ENCODE assay signal across 8 mouse cellular contexts in genomic region chr6:30210788-30211187, GRCm38 (mm10).
A peak's percentile ranks its signal among the peaks of the same experiment; 100 is the strongest.
DNase-seq lines count a peak whose midpoint lies in the region; ATAC-seq and TF ChIP-seq lines count a peak whose summit lies in the region.

No protein-coding gene starts in this region.

- H3K27ac ChIP-seq in kidney, postnatal 0 days, result no peak overlapping the region
- no peak overlapping the region for H3K27ac ChIP-seq in liver, embryonic 11.5 days (ENCODE audit: low read depth, low read length)
- H3K27ac ChIP-seq in neural tube, embryonic 11.5 days (ENCODE audit: low read depth, low read length), result no peak overlapping the region

- peak; percentile 63 for DNase-seq in CD4-positive helper T cell, adult 2 months (ENCODE audit: low read depth, low spot score)
- peak; percentile 67 to 68 for DNase-seq in adrenal gland, adult 18-20 months (ENCODE audit: low spot score in 2 of 2)
- DNase-seq in embryo, embryonic 10 days (ENCODE audit: low spot score), result peak; percentile 91
- peak; percentile 89 for DNase-seq in kidney, postnatal 0 days (ENCODE audit: low spot score)
- DNase-seq in liver, embryonic 11.5 days (ENCODE audit: low spot score), result peak; percentile 58
- DNase-seq in neural tube, embryonic 11.5 days (ENCODE audit: low spot score), result peak; percentile 81
- DNase-seq in testis, postnatal 10 days (ENCODE audit: low spot score), result peak; percentile 89

- no peaks in the 10 kb centered on the region for H3K9me3 ChIP-seq in kidney, postnatal 0 days (replicated peaks; ENCODE audit: low read length)
- no peaks in the 10 kb centered on the region for H3K9me3 ChIP-seq in liver, embryonic 11.5 days (ENCODE audit: control insufficient read depth, low read length)
- no peaks in the 10 kb centered on the region for H3K9me3 ChIP-seq in neural tube, embryonic 11.5 days (ENCODE audit: control insufficient read depth, low read length)

- TF ChIP-seq CTCF in kidney, postnatal 0 days (IDR thresholded peaks at IDR 0.05; ENCODE audit: low read depth), result peak; percentile 94

- no peak overlapping the region for H3K4me2 ChIP-seq in kidney, postnatal 0 days (ENCODE audit: low read length)
- no peak overlapping the region for H3K4me2 ChIP-seq in liver, embryonic 11.5 days
- H3K4me2 ChIP-seq in neural tube, embryonic 11.5 days (ENCODE audit: low read depth), result no peak overlapping the region

- H3K9ac ChIP-seq in kidney, postnatal 0 days (ENCODE audit: low read depth, low read length), result no peak overlapping the region
- H3K9ac ChIP-seq in liver, embryonic 11.5 days (ENCODE audit: low read depth, low read length), result no peak overlapping the region
- H3K9ac ChIP-seq in neural tube, embryonic 11.5 days (ENCODE audit: low read length), result no peak overlapping the region

- no peak overlapping the region for H3K4me3 ChIP-seq in kidney, postnatal 0 days (replicated peaks; ENCODE audit: low read depth, low read length)
- no peak overlapping the region for H3K4me3 ChIP-seq in liver, embryonic 11.5 days (ENCODE audit: low read depth, low read length)
- no peak overlapping the region for H3K4me3 ChIP-seq in neural tube, embryonic 11.5 days (ENCODE audit: low read depth, low read length)

- WGBS in kidney, postnatal 0 days, result 28% methylated on average over 5 of the region's 5 CpGs
- WGBS in liver, embryonic 11.5 days, result 35% methylated on average over 5 of the region's 5 CpGs
- WGBS in neural tube, embryonic 11.5 days, result 33% methylated on average over 5 of the region's 5 CpGs

- H3K36me3 ChIP-seq in kidney, postnatal 0 days (ENCODE audit: insufficient read depth, low read length), result 0 out of 2 replicates have a peak, but pooled peaks cover 13% of the 10 kb centered on the region
- H3K36me3 ChIP-seq in liver, embryonic 11.5 days (ENCODE audit: control insufficient read depth, insufficient read depth, low read length), result no peaks in the 10 kb centered on the region; the same call in 1 of the 2 replicates
- H3K36me3 ChIP-seq in neural tube, embryonic 11.5 days (ENCODE audit: control insufficient read depth, insufficient read depth, low read length), result peaks cover 6% of the 10 kb centered on the region; the same call in 1 of the 2 replicates

- no peaks in the 10 kb centered on the region for H3K4me1 ChIP-seq in kidney, postnatal 0 days (replicated peaks; ENCODE audit: insufficient read depth, low read length)
- no peaks in the 10 kb centered on the region for H3K4me1 ChIP-seq in liver, embryonic 11.5 days (replicated peaks; ENCODE audit: control insufficient read depth, insufficient read depth, low read length)
- no peaks in the 10 kb centered on the region for H3K4me1 ChIP-seq in neural tube, embryonic 11.5 days (ENCODE audit: control insufficient read depth, insufficient read depth, low read length)

- peak; percentile 89 for ATAC-seq in granulocyte monocyte progenitor cell, adult 5-6 weeks (replicated peaks; ENCODE audit: poor library complexity, severe bottlenecking)
- peak; percentile 40; the same call in 1 of the 2 replicates for ATAC-seq in kidney, postnatal 0 days (replicated peaks; ENCODE audit: low FRiP score, low read depth)
- ATAC-seq in liver, embryonic 11.5 days (replicated peaks; ENCODE audit: low FRiP score), result peak; percentile 18; the same call in 1 of the 2 replicates
- ATAC-seq in neural tube, embryonic 11.5 days (ENCODE audit: insufficient read depth, low FRiP score, low TSS enrichment), result 0 out of 2 replicates have a peak, but pooled peaks have one; percentile 38

- no peaks in the 10 kb centered on the region for H3K27me3 ChIP-seq in kidney, postnatal 0 days (ENCODE audit: insufficient read depth, low read length)
- no peaks in the 10 kb centered on the region for H3K27me3 ChIP-seq in liver, embryonic 11.5 days (replicated peaks; ENCODE audit: control insufficient read depth, insufficient read depth, low read length)
- H3K27me3 ChIP-seq in neural tube, embryonic 11.5 days (ENCODE audit: control insufficient read depth, insufficient read depth, low read length), result no peaks in the 10 kb centered on the region

Comparison
In these comparisons a context has a peak if more than half of its experiments do, and no peak if none do; other contexts are left out.
1. ATAC-seq: peak in every context shown above with its lines; median percentile 89 in granulocyte monocyte progenitor cell, adult 5-6 weeks; 40 in kidney, postnatal 0 days; 38 in neural tube, embryonic 11.5 days; 18 in liver, embryonic 11.5 days.